Mouse (Mus musculus): ENCODE data around the gene Coq10a. TPM values are rescaled to one million over a fixed set of nuclear protein-coding genes. Genes with fewer than 3 reads are reported as not detected.
"Not testable (repeated sequence)": the region's sequence is repeated elsewhere in the genome, so short reads cannot be mapped to it uniquely, and the experiment has no call there.

Gene Coq10a
- total RNA-seq, 2 experiments from 2014 or later = 48.6 to 49.2 TPM

DNA sequence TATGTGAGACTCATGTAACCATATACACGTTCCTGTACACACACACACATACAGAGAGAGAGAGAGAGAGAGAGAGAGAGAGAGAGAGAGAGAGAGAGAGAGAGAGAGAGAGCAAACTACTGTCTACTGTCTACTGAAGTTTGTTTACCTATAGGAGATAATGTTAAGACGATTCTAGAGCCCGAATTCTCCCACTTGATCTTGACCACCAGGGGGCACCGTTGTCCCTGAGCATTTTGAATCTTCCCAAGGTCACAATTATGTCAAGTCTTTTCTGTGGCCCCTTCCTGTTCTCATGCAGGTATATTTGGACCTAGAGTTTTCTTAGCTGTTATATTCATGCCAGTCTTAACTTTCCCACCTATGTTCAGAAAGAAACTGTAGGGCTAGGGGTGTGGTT, 33.2 kb downstream of the Coq10a start:
- TF ChIP-seq CTCF (conservative IDR thresholded peaks at IDR 0.05) = peak; percentile 80
- peak overlapping the region; percentile 53; the same call in 1 of the 2 replicates for H3K27ac ChIP-seq
- H3K4me3 ChIP-seq = no peak overlapping the region
- peak in 1 of 2 experiments; percentile 67 for DNase-seq (ENCODE audit: low spot score in 2 of 2)

DNA sequence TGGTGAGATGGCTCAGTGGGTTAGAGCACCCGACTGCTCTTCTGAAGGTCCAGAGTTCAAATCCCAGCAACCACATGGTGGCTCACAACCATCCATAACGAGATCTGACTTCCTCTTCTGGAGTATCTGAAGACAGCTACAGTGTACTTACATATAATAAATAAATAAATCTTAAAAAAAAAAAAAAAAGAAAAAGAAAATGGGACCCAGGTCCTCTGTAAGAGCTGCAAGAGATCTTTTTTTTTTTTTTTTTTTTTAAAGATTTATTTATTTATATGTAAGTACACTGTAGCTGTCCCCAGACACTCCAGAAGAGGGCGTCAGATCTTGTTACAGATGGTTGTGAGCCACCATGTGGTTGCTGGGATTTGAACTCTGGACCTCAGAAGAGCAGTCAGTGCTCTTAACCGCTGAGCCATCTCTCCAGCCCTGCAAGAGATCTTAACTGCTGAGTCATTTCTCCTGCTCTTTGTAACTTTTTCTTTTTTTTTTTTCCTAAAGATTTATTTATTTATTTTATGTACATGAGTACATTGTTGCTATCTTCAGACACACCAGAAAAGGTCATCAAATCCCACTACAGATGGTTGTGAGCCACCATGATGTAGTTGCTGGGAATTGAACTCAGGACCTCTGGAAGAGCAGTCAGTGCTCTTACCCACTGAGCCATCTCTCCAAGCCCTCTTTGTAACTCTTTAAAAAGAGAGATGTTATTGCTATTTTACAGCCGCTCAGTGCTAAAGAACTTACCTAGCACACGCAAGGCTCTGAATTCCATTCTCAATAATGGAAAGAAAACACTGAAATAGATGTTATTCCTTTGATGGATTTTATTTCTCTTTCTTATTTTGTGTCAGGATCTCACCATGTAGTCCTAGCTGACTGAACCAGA, 36.2 kb downstream of the Coq10a start:
- DNase-seq (ENCODE audit: low spot score in 2 of 2); H3K4me3 ChIP-seq; H3K27ac ChIP-seq: not testable (repeated sequence)

DNA sequence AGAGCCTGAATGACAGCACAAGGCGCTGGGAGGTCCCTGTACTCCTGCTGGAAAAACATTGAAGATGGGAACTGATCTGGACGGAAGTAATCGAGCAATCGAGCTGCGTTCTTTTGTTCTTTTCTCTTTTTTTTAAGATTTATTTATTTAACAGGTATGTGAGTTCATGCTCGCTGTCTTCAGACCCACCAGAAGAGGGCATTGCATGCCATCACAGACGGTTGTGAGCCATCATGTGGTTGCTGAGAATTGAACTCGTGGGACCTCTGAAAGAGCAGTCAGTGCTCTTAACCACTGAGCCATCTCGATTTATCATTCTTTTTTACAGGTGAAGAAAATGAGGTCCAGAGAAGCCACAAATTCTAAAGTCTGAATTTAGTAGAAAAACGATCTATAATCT, 41.2 kb downstream of the Coq10a start:
- Histone ChIP-seq H3K27ac (no peak overlapping the region), H3K4me3 (no peak overlapping the region)
- TF ChIP-seq CTCF (conservative IDR thresholded peaks at IDR 0.05) = peak; percentile 47
- no peak for DNase-seq (ENCODE audit: low spot score in 2 of 2)

DNA sequence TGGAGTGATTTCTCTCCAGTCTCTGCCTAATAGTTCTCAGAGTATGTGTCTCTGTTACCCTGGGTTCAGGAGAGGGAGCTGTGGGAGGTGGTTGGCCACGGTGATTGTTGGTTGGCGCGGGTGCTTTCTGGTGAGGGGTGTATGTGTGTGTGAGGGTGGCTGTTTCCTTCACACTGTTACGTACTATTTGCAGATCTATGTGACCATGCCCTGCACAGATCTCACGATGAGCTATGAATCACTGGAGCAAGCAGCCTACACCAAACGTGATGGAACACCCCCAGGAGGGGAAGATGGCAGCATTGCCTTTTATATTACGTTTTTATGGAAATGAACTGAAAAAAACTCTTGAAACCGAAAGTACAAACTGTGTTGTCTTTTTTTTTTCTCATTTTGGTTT, 42.0 kb downstream of the Coq10a start:
- no peak overlapping the region for H3K4me3 ChIP-seq
- no peak overlapping the region for H3K27ac ChIP-seq
- no peak for TF ChIP-seq CTCF (conservative IDR thresholded peaks at IDR 0.05)
- no peak for DNase-seq (ENCODE audit: low spot score in 2 of 2)

DNA sequence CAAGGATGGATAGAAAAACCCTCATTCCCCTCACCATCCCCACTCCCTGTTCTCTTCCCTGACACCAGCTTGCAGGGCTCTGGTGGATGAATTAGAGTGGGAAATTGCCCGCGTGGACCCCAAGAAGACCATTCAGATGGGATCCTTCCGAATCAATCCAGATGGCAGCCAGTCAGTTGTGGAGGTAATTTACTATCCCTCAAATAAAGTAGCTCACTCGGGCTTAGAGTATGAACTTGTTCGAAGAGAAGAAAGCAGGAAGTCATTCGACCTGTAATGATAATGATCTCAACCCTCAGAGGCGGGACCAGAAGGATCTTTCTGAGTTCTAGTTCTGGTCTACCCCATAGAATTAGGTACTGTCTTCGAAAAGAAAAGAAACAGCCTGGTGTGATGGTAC, 45.3 kb downstream of the Coq10a start:
- TF ChIP-seq CTCF (conservative IDR thresholded peaks at IDR 0.05) = no peak
- Histone ChIP-seq H3K4me3 (peak overlapping the region; percentile 92), H3K27ac (peak overlapping the region; percentile 98)
- no peak for DNase-seq (ENCODE audit: low spot score in 2 of 2)

DNA sequence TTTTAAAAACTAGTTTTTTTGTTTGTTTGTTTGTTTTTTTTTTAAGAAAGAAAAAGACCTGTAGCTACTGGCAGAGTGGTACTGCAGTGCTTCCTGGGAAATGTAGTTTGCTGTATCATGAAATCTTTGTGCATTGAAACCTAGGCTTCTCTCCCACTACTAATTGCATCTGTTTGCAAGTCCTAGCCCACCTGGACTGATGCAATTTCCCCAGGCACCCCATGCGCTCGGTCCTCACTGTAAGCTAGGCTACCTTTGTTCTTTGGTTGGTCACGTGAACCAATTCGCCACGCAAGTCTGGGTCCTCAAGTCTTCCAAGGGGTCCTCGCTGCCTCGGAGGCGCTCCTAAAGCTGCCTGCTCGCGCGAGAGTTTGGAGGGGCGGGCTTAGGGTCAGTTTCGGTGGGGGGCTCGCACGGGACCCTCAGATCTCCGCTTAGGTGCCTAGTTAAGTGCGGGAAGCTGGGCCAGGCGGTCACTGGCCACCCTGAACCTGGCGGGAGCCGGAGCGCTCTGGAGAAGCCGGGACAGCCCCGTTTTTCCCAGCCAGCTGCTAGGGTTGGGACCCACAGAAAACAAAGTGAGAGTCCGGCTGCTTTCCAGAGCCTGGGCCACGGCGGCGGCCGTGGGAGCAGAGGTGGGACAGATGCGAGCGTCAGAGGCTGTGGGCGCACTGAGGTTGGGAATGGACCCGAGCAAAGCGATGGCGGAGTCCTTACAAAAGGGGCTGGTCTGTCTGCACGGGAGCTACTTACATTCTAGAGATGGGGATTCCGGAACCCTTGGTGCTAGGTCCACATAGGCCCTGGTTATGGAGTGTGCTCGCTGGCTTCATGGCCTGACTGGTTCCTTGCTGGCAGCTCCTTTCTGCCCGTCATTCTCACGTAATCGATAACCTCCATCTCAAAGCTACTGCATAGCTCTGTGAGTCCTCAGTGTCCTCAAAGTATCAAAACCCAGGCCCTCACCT, 46.4 kb downstream of the Coq10a start, which contains the start of gene Cnpy2:
Gene Cnpy2, plus strand, starts transcription at position 319 of the 968 bp plus-strand sequence.
- peak; percentile 77 to 79 for DNase-seq (ENCODE audit: low spot score in 2 of 2)
- TF ChIP-seq CTCF (conservative IDR thresholded peaks at IDR 0.05) = no peak
- peak within 1 kb of the TSS; percentile 92 for H3K4me3 ChIP-seq
- peak within 1 kb of the TSS; percentile 98 for H3K27ac ChIP-seq

DNA sequence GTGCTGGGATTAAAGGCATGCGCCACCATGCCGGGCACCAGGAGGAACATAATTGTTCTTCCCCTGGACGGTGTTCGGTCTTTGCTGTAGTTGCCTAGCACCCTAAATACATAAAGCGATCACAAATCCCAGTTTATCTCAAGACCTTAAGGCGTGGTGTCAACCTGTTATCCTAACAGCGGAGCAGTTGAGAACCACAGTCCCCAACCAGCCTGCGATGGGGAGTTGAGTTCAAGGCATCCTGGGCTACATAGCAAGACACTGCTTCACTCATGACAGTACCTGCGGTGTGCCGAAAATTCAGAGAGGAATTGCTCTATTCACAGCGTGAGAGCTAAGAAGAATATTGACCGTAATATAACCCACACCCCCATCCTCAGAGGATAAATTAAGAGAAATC, 47.2 kb downstream of the Coq10a start:
- TF ChIP-seq CTCF (conservative IDR thresholded peaks at IDR 0.05) = no peak
- no peak for DNase-seq (ENCODE audit: low spot score in 2 of 2)
- H3K27ac ChIP-seq = peak overlapping the region; percentile 98
- H3K4me3 ChIP-seq = peak overlapping the region; percentile 92

DNA sequence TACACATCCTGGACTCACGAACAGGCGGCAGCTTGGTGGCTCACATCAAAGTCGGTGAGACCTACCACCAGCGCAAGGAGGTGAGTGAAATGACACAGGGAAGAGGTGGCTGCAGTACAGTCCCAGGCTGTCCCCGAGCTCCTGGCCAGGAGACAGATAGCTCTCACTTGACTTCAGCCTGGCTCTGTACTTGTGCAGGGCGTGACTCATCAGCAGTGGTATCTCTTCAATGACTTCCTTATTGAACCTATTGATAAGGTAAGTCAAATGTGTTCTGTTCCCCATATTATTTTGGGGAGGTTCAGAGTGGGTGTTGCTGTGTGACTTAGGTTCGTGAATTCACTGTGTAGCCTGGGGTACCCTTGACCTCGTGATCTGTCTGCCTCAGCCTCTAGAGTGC, 53.2 kb downstream of the Coq10a start:
- H3K4me3 ChIP-seq = no peak overlapping the region
- no peak overlapping the region for H3K27ac ChIP-seq
- TF ChIP-seq CTCF (conservative IDR thresholded peaks at IDR 0.05) = no peak
- no peak for DNase-seq (ENCODE audit: low spot score in 2 of 2)

Small RNA genes within 50 kb of the gene (microRNA-seq; reads per million reads assigned to microRNA genes)
- gene Gm25361 (0 reads per million in 2 experiments), gene Gm26308 (0 to 0.18 reads per million in 2 experiments), gene Mir6914 (0.74 to 0.96 reads per million in 2 experiments), gene Mir6915 (1.9 to 2.6 reads per million in 2 experiments)

Other genes starting within 250 kb of the Coq10a start
- 10 to 100 TPM; 12.7 to 12.8 TPM for gene Rbms2, start 188.7 kb downstream of the Coq10a start, total RNA-seq (2021)
- gene Gls2, start 174.5 kb downstream of the Coq10a start, total RNA-seq (2021) = 10 to 100 TPM; 20.1 to 21.0 TPM
- 10 to 100 TPM in 1 of 2 experiments, 1 to 10 TPM in 1; 9.5 to 10.4 TPM for gene Spryd4, start 157.2 kb downstream of the Coq10a start, total RNA-seq (2021)
- gene Mip, start 143.2 kb downstream of the Coq10a start, total RNA-seq (2021) = not detected
- 1 to 10 TPM; 5.4 to 6.4 TPM for gene Timeless, start 136.9 kb downstream of the Coq10a start, total RNA-seq (2021)
- gene Apon, start 114.9 kb downstream of the Coq10a start, total RNA-seq (2021) = not detected
- not detected for gene Apof, start 100.3 kb downstream of the Coq10a start, total RNA-seq (2021)
- gene Stat2, start 98.4 kb downstream of the Coq10a start, total RNA-seq (2021) = 10 to 100 TPM; 34.4 to 34.7 TPM
- under 1 TPM in 1 of 2 experiments, not detected in 1; 0.27 TPM for gene Il23a, start 70.2 kb downstream of the Coq10a start, total RNA-seq (2021)
- 10 to 100 TPM; 14.7 to 16.4 TPM for gene Pan2, start 65.7 kb downstream of the Coq10a start, total RNA-seq (2021)
- gene Cnpy2, start 46.5 kb downstream of the Coq10a start, total RNA-seq (2021) = 10 to 100 TPM; 78.8 to 83.0 TPM
- gene Cs, start 31.3 kb downstream of the Coq10a start, total RNA-seq (2021) = 100 to 1,000 TPM; 226 to 235 TPM
- 10 to 100 TPM; 50.6 to 51.6 TPM for gene Ankrd52, start 8.1 kb upstream of the Coq10a start, total RNA-seq (2021)
- gene Slc39a5, start 32.2 kb upstream of the Coq10a start, total RNA-seq (2021) = under 1 TPM in 1 of 2 experiments, not detected in 1; 0.29 TPM
- gene Nabp2, start 42.5 kb upstream of the Coq10a start, total RNA-seq (2021) = 10 to 100 TPM; 88.2 to 93.0 TPM
- 10 to 100 TPM; 69.5 to 71.8 TPM for gene Rnf41, start 42.7 kb upstream of the Coq10a start, total RNA-seq (2021)
- 100 to 1,000 TPM; 246 to 255 TPM for gene Smarcc2, start 90.3 kb upstream of the Coq10a start, total RNA-seq (2021)
- gene Myl6, start 125.1 kb upstream of the Coq10a start, total RNA-seq (2021) = 100 to 1,000 TPM; 519 to 544 TPM
- gene Myl6b, start 129.7 kb upstream of the Coq10a start, total RNA-seq (2021) = 10 to 100 TPM; 18.5 to 21.1 TPM
- 1 to 10 TPM; 5.5 TPM for gene Esyt1, start 156.9 kb upstream of the Coq10a start, total RNA-seq (2021)
- 10 to 100 TPM; 12.2 to 14.3 TPM for gene Zc3h10, start 178.8 kb upstream of the Coq10a start, total RNA-seq (2021)
- 1,000 to 10,000 TPM; 1,438 to 1,486 TPM for gene Rpl41, start 180.3 kb upstream of the Coq10a start, total RNA-seq (2021)
- 10 to 100 TPM; 61.4 to 64.4 TPM for gene Pa2g4, start 197.0 kb upstream of the Coq10a start, total RNA-seq (2021)
- gene Erbb3, start 220.7 kb upstream of the Coq10a start, total RNA-seq (2021) = 1 to 10 TPM; 5.7 to 5.9 TPM